Mouse (Mus musculus) MEL (cell line): ENCODE measurements at regions not wholly inside any gene's neighbourhood (a gene's known extent, or its start where the extent isn't known, plus 50 kb on each side); places are given as distances from the start of the nearest gene placed in this dataset.

Experiments used
- DNase-seq: peaks from one replicate; pipeline ENCODE4 v3.0.0; 2011; ENCODE audit warnings: low read depth, low spot score
- H3K27ac ChIP-seq: 2 replicates; pipeline ENCODE4 v1.5.1; 2012; ENCODE audit warnings: low read depth, mild to moderate bottlenecking, control low read depth, low read length, moderate library complexity; ENCODE audit not compliant: control insufficient read depth
- H3K27me3 ChIP-seq, 2 experiments: fragments of 150-350 bp in 1 of 2; sonication (generic) in 1 of 2; 2 replicates each; pipeline ENCODE4 v1.6.1; 2012; ENCODE audit warnings: low read length in 2 of 2, mild to moderate bottlenecking in 2 of 2, improper control_type of control experiment in 1 of 2, moderate library complexity in 1 of 2; ENCODE audit not compliant: insufficient read depth in 2 of 2, control insufficient read depth in 1 of 2
- H3K36me3 ChIP-seq, 2 experiments: 2 replicates each; pipeline ENCODE4 v1.6.1; 2012 to 2014; ENCODE audit warnings: low read length in 2 of 2, improper control_type of control experiment in 1 of 2, inconsistent platforms in 1 of 2, mild to moderate bottlenecking in 1 of 2; ENCODE audit not compliant: insufficient read depth in 2 of 2, control insufficient read depth in 1 of 2
- H3K4me1 ChIP-seq, 2 experiments: fragments of 150-350 bp in 1 of 2; sonication (generic) in 1 of 2; 2 replicates each; pipeline ENCODE4 v1.6.1; 2012; ENCODE audit warnings: low read length in 2 of 2, improper control_type of control experiment in 1 of 2, mild to moderate bottlenecking in 1 of 2; ENCODE audit not compliant: insufficient read depth in 2 of 2, control insufficient read depth in 1 of 2
- H3K4me3 ChIP-seq, 2 experiments: fragments of 150-350 bp in 1 of 2; sonication (generic) in 1 of 2; 2 replicates each; pipeline ENCODE4 v1.5.1; 2012; ENCODE audit warnings: low read depth in 2 of 2, low read length in 2 of 2, mild to moderate bottlenecking in 2 of 2, moderate library complexity in 2 of 2, control low read depth in 1 of 2, improper control_type of control experiment in 1 of 2; ENCODE audit not compliant: control insufficient read depth in 1 of 2, insufficient read depth in 1 of 2
- H3K79me2 ChIP-seq: 2 replicates; pipeline ENCODE4 v1.6.1; 2012; ENCODE audit warnings: mild to moderate bottlenecking, low read length, moderate library complexity; ENCODE audit not compliant: control insufficient read depth, poor library complexity, insufficient read depth
- H3K9ac ChIP-seq: 2 replicates; pipeline ENCODE4 v1.6.1; 2012; ENCODE audit warnings: low read depth, mild to moderate bottlenecking, control low read depth, low read length, moderate library complexity; ENCODE audit not compliant: control insufficient read depth, poor library complexity, severe bottlenecking
- H3K9me3 ChIP-seq: fragments of 150-350 bp; sonication (generic); replicated peaks from 2 replicates; pipeline ENCODE4 v1.6.1; 2012; ENCODE audit warnings: mild to moderate bottlenecking, low read length, improper control_type of control experiment, moderate library complexity; ENCODE audit not compliant: insufficient read depth
- CHD1 ChIP-seq: IDR thresholded peaks from 2 replicates; pipeline ENCODE4 v1.6.1; 2012; ENCODE audit warnings: low read depth, mild to moderate bottlenecking, inconsistent platforms, low read length, improper control_type of control experiment
- CHD2 ChIP-seq: IDR thresholded peaks from 2 replicates; pipeline ENCODE4 v1.6.1; 2011; ENCODE audit warnings: low read length, improper control_type of control experiment
- CTCF ChIP-seq, 3 experiments: IDR thresholded peaks in 2 of 3; conservative IDR thresholded peaks in 1 of 3; 2 replicates each; pipeline ENCODE4 v1.5.1; 2011 to 2012; ENCODE audit warnings: low read length in 3 of 3, low read depth in 2 of 3, mild to moderate bottlenecking in 2 of 3, improper control_type of control experiment in 1 of 3, inconsistent platforms in 1 of 3, mixed read lengths in 1 of 3, moderate library complexity in 1 of 3; ENCODE audit not compliant: control insufficient read depth in 1 of 3, insufficient read depth in 1 of 3, poor library complexity in 1 of 3, severe bottlenecking in 1 of 3
- E2F4 ChIP-seq: IDR thresholded peaks from 2 replicates; pipeline ENCODE4 v1.6.1; 2011; ENCODE audit warnings: low read depth, low read length, improper control_type of control experiment, borderline replicate concordance
- ELF1 ChIP-seq: IDR thresholded peaks from 2 replicates; pipeline ENCODE4 v1.6.1; 2014; ENCODE audit warnings: low read depth, mild to moderate bottlenecking, inconsistent platforms, low read length, improper control_type of control experiment, moderate library complexity
- EP300 ChIP-seq, 2 experiments: IDR thresholded peaks; 2 replicates each; pipeline ENCODE4 v1.6.1; 2011; ENCODE audit warnings: improper control_type of control experiment in 2 of 2, low read length in 2 of 2, low read depth in 1 of 2, mild to moderate bottlenecking in 1 of 2
- GATA1 ChIP-seq: IDR thresholded peaks from 2 replicates; pipeline ENCODE4 v1.6.1; 2011; ENCODE audit warnings: low read depth, low read length, improper control_type of control experiment
- HCFC1 ChIP-seq: IDR thresholded peaks from 2 replicates; pipeline ENCODE4 v1.6.1; 2012; ENCODE audit warnings: low read depth, mild to moderate bottlenecking, inconsistent platforms, low read length, improper control_type of control experiment, moderate library complexity
- JUND ChIP-seq: IDR thresholded peaks from 2 replicates; pipeline ENCODE4 v1.6.1; 2011; ENCODE audit warnings: low read depth, mild to moderate bottlenecking, improper control_type of control experiment, low read length
- KAT2A ChIP-seq: conservative IDR thresholded peaks from 2 replicates; pipeline ENCODE4 v1.6.1; 2012; ENCODE audit warnings: low read depth, low read length, improper control_type of control experiment, inconsistent platforms
- MAFK ChIP-seq: IDR thresholded peaks from 2 replicates; pipeline ENCODE4 v1.6.1; 2011; ENCODE audit warnings: low read depth, mild to moderate bottlenecking, low read length, improper control_type of control experiment, borderline replicate concordance
- MAX ChIP-seq: IDR thresholded peaks from 2 replicates; pipeline ENCODE4 v1.6.1; 2011; ENCODE audit warnings: low read length, improper control_type of control experiment
- MAZ ChIP-seq: IDR thresholded peaks from 2 replicates; pipeline ENCODE4 v1.6.1; 2012; ENCODE audit warnings: low read depth, mild to moderate bottlenecking, inconsistent platforms, low read length, improper control_type of control experiment
- NELFE ChIP-seq: IDR thresholded peaks from 2 replicates; pipeline ENCODE4 v1.6.1; 2011; ENCODE audit warnings: low read depth, low read length, improper control_type of control experiment
- NRF1 ChIP-seq: IDR thresholded peaks from 2 replicates; pipeline ENCODE4 v1.6.1; 2014; ENCODE audit warnings: low read depth, mild to moderate bottlenecking, inconsistent platforms, low read length, improper control_type of control experiment, moderate library complexity; ENCODE audit not compliant: poor library complexity, insufficient read depth, severe bottlenecking
- POLR2A ChIP-seq, 2 experiments: IDR thresholded peaks; 2 replicates each; pipeline ENCODE4 v1.6.1; 2011 to 2012; ENCODE audit warnings: low read length in 2 of 2, mild to moderate bottlenecking in 2 of 2, control low read depth in 1 of 2, improper control_type of control experiment in 1 of 2, low read depth in 1 of 2, moderate library complexity in 1 of 2; ENCODE audit not compliant: control insufficient read depth in 1 of 2, insufficient read depth in 1 of 2, poor library complexity in 1 of 2
- POLR2AphosphoS2 ChIP-seq: IDR thresholded peaks from 2 replicates; pipeline ENCODE4 v1.6.1; 2011; ENCODE audit warnings: low read length, improper control_type of control experiment
- POLR2AphosphoS5 ChIP-seq: IDR thresholded peaks from 2 replicates; pipeline ENCODE4 v1.6.1; 2012; ENCODE audit warnings: low read depth, borderline replicate concordance, mild to moderate bottlenecking, inconsistent platforms, low read length, moderate library complexity, mixed read lengths
- RAD21 ChIP-seq: IDR thresholded peaks from 2 replicates; pipeline ENCODE4 v1.6.1; 2011; ENCODE audit warnings: mild to moderate bottlenecking, low read depth, low read length, improper control_type of control experiment
- RCOR1 ChIP-seq: IDR thresholded peaks from 2 replicates; pipeline ENCODE4 v1.6.1; 2012; ENCODE audit warnings: low read depth, mild to moderate bottlenecking, inconsistent platforms, low read length, improper control_type of control experiment
- SIN3A ChIP-seq: IDR thresholded peaks from 2 replicates; pipeline ENCODE4 v1.6.1; 2012; ENCODE audit warnings: low read length, improper control_type of control experiment, inconsistent platforms
- SMC3 ChIP-seq: IDR thresholded peaks from 2 replicates; pipeline ENCODE4 v1.6.1; 2011; ENCODE audit warnings: low read depth, low read length, improper control_type of control experiment
- TAL1 ChIP-seq: IDR thresholded peaks from 2 replicates; pipeline ENCODE4 v1.6.1; 2012; ENCODE audit warnings: mild to moderate bottlenecking, inconsistent platforms, low read length, moderate library complexity, mixed read lengths
- TBP ChIP-seq: IDR thresholded peaks from 2 replicates; pipeline ENCODE4 v1.8.0; 2011; ENCODE audit warnings: low read depth, low read length, improper control_type of control experiment
- TCF12 ChIP-seq: IDR thresholded peaks from 2 replicates; pipeline ENCODE4 v1.6.1; 2014; ENCODE audit warnings: low read depth, mild to moderate bottlenecking, inconsistent platforms, low read length, improper control_type of control experiment, moderate library complexity
- UBTF ChIP-seq: IDR thresholded peaks from 2 replicates; pipeline ENCODE4 v1.6.1; 2012; ENCODE audit warnings: low read depth, mild to moderate bottlenecking, inconsistent platforms, low read length, improper control_type of control experiment, moderate library complexity, borderline replicate concordance; ENCODE audit not compliant: insufficient read depth
- USF1 ChIP-seq: IDR thresholded peaks from 2 replicates; pipeline ENCODE4 v1.6.1; 2014; ENCODE audit warnings: low read depth, mild to moderate bottlenecking, inconsistent platforms, low read length, improper control_type of control experiment, moderate library complexity
- USF2 ChIP-seq, 2 experiments: IDR thresholded peaks; 2 replicates each; pipeline ENCODE4 v1.6.1; 2011 to 2012; ENCODE audit warnings: improper control_type of control experiment in 2 of 2, low read length in 2 of 2, borderline replicate concordance in 1 of 2, inconsistent platforms in 1 of 2, low read depth in 1 of 2, mild to moderate bottlenecking in 1 of 2; ENCODE audit not compliant: insufficient read depth in 1 of 2
- ZC3H11A ChIP-seq: IDR thresholded peaks from 2 replicates; pipeline ENCODE4 v1.6.1; 2012; ENCODE audit warnings: low read depth, mild to moderate bottlenecking, inconsistent platforms, low read length, improper control_type of control experiment
- ZMIZ1 ChIP-seq: IDR thresholded peaks from 2 replicates; pipeline ENCODE4 v1.6.1; 2012; ENCODE audit warnings: low read depth, mild to moderate bottlenecking, inconsistent platforms, low read length, improper control_type of control experiment, moderate library complexity
- ZNF384 ChIP-seq: IDR thresholded peaks from 2 replicates; pipeline ENCODE4 v1.6.1; 2012; ENCODE audit warnings: low read depth, mild to moderate bottlenecking, inconsistent platforms, low read length, improper control_type of control experiment

DNA sequence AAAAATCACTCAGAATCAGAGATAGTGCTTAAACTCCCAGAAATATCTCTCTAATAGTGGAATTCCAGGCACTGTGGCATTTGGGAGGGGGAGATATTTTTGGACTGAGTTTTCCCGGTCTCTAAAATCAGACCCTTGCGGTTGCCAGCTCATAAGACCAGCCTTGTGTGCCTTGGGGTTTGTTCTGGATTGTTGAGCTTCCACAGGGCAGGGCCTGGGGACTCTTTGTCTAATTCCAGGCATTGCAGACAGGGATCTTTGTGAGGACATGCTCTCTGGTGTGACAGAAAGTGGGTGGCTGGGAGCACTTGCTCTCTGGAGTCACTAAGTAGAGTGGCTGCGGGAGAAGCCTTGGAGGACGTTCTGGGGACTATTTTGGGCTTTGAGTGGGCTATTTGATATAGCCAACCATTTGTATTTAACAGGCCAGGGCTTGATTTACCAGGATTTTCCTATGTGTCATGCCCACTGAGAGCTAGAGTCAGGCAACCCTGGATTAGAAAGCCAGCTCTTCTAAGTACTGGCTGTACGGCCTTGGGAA lies 138.7 kb downstream of the Foxo1 start:
- no peaks in the 10 kb centered on the region for H3K9me3 ChIP-seq
- H3K27ac ChIP-seq: no peak overlapping the region
- H3K4me3 ChIP-seq: no peak overlapping the region
- no peaks in the 10 kb centered on the region for H3K36me3 ChIP-seq
- TF ChIP-seq NELFE (no peak), E2F4 (no peak), CTCF (IDR thresholded peaks at IDR 0.05 in 2 of 3, conservative IDR thresholded peaks at IDR 0.05 in 1 of 3; ENCODE audit: control insufficient read depth in 1 of 3, insufficient read depth in 1 of 3, low read depth in 2 of 3, low read length in 3 of 3, poor library complexity in 1 of 3, severe bottlenecking in 1 of 3) (no peak), CHD2 (no peak), MAZ (no peak), TCF12 (no peak), EP300 (IDR thresholded peaks at IDR 0.05; ENCODE audit: low read depth in 1 of 2, low read length in 2 of 2) (no peak), GATA1 (no peak), ZMIZ1 (no peak), SMC3 (no peak), CHD1 (no peak), MAX (no peak), ELF1 (no peak), ZNF384 (no peak), HCFC1 (no peak), POLR2AphosphoS5 (no peak), TBP (no peak), UBTF (no peak), POLR2A (IDR thresholded peaks at IDR 0.05; ENCODE audit: control insufficient read depth in 1 of 2, insufficient read depth in 1 of 2, low read depth in 1 of 2, low read length in 2 of 2, poor library complexity in 1 of 2) (no peak), RCOR1 (no peak)
- H3K79me2 ChIP-seq: no peaks in the 10 kb centered on the region
- DNase-seq: no peak
- no peaks in the 10 kb centered on the region for H3K4me1 ChIP-seq
- H3K9ac ChIP-seq: no peak overlapping the region
- no peaks in the 10 kb centered on the region; a peak in 1 of 4 replicates for H3K27me3 ChIP-seq

DNA sequence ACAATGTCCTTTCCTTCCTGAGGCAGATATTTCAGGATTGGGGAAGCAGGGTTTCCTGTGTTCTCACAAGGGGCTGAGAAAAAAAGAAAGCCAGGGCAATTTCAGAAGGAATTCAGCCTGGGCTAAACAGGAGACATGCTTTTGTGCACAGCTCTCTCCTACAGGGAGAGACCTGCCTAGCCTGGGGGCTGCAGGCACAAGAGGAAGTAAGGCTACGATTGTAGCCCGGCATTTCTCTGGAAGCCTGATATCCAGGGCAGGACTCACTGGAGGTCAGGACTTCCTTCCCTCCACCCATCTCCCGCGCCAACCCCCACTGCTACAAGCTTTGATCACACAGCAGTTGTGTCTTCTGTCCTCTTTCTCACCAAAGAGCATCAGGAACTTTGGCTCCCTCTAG lies 136.5 kb downstream of the Foxo1 start:
- H3K27ac ChIP-seq: no peak overlapping the region
- no peak for DNase-seq

More for the DNA sequence above, 136.5 kb downstream of the Foxo1 start:
- H3K9ac ChIP-seq: no peak overlapping the region
- H3K4me3 ChIP-seq: no peak overlapping the region
- no peaks in the 10 kb centered on the region for H3K9me3 ChIP-seq
- no peaks in the 10 kb centered on the region for H3K79me2 ChIP-seq
- no peaks in the 10 kb centered on the region for H3K36me3 ChIP-seq
- TF ChIP-seq KAT2A (no peak), MAFK (no peak), USF1 (no peak), CTCF (IDR thresholded peaks at IDR 0.05 in 2 of 3, conservative IDR thresholded peaks at IDR 0.05 in 1 of 3; ENCODE audit: control insufficient read depth in 1 of 3, insufficient read depth in 1 of 3, low read depth in 2 of 3, low read length in 3 of 3, poor library complexity in 1 of 3, severe bottlenecking in 1 of 3) (no peak), TAL1 (no peak), RAD21 (no peak), NELFE (no peak), UBTF (no peak), TBP (no peak), JUND (no peak), NRF1 (no peak), SIN3A (no peak), SMC3 (no peak), ZC3H11A (no peak), GATA1 (no peak), MAX (no peak), USF2 (IDR thresholded peaks at IDR 0.05; ENCODE audit: borderline replicate concordance in 1 of 2, insufficient read depth in 1 of 2, low read depth in 1 of 2, low read length in 2 of 2) (no peak), RCOR1 (no peak), POLR2AphosphoS2 (no peak), POLR2AphosphoS5 (no peak)
- no peaks in the 10 kb centered on the region; a peak in 1 of 4 replicates for H3K27me3 ChIP-seq
- no peaks in the 10 kb centered on the region for H3K4me1 ChIP-seq
